Mouse (Mus musculus): ENCODE results near the gene Col2a1.

The Col2a1 gene

DNA sequence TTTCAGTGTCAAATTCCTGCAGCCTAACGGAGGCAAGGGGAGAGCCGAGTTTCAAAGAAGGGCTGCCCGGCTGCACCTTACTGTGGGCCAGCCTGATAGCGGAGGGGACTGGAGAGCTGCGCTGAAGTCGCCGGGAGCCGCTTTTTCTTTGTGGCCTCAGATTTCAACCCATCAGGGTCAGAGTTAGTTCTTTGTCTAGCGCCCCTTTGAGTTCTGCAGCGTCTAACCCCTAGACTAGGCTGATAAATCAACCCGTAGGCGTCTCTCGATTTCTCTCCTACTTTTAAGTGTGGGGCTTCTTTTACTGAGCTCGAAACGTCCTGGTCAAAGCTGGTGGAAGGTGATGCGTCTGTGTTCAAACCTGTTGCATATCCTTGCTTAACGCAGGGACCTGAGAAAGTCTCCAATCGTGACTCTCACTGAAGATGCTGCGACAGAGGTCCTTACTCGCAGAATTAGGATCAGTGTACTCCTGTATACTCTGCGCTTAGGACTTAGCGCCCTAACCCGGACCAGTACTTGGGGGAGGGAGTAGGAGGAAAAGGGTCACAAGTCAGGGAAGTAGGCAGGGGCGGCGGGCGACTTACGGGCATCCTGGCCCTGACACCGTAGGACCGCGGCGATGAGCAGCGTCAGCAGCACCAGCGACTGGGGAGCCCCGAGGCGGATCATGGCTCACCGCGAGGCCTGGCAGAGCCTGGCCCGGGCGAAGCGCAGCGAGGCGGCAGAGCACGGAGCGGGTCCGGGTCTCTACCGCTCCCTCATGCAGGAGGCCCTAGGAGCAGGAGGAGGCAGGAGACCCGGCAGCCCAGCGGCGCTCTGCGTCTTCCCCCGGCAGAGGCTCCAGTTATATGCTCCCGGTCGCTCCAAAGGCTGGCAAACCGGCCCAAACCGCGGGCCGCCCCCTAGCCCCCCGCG, at the start of gene Col2a1:
Col2a1 (minus strand) TSS at position 874 of the 918 bp plus-strand sequence.
- DNase-seq, result no peak

GRCm38 (mm10) chr15:98051685-98052084, 47.2 kb upstream of the Col2a1 start:
- DNase-seq, result no peak

GRCm38 (mm10) chr15:98048918-98049700, 44.6 kb upstream of the Col2a1 start:
- DNase-seq, result no peak

- DNase-seq, result no peak
These were observed 39.9 kb upstream of the Col2a1 start for GRCm38 (mm10) chr15:98044387-98044786.

- no peak for DNase-seq
These were observed 39.5 kb upstream of the Col2a1 start for GRCm38 (mm10) chr15:98043967-98044366.

- no peak for DNase-seq
These were observed 38.0 kb upstream of the Col2a1 start for GRCm38 (mm10) chr15:98042508-98042907.

DNA sequence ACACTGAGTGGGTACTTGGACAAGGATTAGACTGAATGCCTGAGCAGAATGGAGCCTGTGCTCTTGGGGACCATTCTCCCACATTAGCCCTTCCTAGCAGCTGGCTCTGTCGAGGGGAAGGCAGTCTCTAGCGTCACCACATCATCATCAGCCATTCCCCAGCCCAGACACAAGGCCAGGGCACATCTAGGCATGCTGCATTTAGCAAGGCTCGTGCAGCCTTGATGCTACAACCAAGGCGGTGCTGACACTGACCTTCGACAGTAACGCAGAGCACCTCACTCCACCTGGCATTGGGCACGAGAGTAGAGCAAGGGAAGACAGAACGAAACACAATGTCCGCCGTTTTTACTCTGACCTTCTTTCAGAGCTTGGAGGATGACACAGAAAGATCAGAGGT, 35.2 kb upstream of the Col2a1 start:
- DNase-seq, result no peak

DNA sequence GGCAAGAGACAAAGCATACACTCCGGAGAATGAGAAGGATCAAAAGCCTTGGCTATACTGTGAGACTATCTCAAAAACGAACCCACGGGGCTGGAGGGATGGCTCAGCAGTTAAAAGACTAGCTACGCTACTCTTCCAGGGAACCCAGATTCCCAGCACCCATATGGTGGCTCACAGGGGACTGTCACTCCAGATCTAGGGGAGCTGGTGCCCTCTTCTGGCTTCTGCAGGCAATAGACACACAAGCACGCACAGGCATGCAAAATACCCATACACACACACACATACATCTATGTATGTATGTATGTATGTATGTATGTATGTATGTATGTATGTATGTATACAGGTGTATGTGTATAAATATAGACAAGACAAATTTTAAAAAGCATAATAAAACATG, 32.1 kb upstream of the Col2a1 start:
- no peak for DNase-seq

GRCm38 (mm10) chr15:98035076-98035755, 30.7 kb upstream of the Col2a1 start:
- DNase-seq, result no peak

DNA sequence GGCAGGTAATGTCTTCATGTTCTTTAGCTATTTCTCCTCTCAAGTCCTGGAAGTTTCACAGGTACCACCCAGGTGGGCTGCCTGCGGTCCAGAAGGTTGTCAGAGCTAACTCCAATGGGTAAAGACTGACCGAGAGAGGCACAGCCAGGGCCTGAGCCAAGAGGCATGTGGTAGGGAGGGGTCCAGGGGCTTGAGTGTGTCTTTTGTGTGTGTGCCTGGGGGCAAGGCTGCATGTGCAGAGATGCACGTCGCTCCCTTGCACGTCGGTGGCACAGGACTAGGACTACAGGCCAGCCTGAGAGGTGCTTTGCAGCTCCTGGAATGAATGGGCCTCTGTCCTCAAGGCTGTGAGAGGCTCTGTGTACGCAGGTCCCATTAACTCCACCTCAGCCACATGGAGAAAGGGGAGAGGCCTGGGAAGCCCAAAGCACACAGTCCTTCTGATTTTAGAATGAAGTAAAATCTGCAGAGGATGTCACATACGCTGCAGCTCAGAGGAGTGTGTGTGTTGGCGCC, 28.8 kb upstream of the Col2a1 start:
- DNase-seq, result no peak

GRCm38 (mm10) chr15:98029798-98030197, 25.3 kb upstream of the Col2a1 start:
- DNase-seq, result no peak

DNA sequence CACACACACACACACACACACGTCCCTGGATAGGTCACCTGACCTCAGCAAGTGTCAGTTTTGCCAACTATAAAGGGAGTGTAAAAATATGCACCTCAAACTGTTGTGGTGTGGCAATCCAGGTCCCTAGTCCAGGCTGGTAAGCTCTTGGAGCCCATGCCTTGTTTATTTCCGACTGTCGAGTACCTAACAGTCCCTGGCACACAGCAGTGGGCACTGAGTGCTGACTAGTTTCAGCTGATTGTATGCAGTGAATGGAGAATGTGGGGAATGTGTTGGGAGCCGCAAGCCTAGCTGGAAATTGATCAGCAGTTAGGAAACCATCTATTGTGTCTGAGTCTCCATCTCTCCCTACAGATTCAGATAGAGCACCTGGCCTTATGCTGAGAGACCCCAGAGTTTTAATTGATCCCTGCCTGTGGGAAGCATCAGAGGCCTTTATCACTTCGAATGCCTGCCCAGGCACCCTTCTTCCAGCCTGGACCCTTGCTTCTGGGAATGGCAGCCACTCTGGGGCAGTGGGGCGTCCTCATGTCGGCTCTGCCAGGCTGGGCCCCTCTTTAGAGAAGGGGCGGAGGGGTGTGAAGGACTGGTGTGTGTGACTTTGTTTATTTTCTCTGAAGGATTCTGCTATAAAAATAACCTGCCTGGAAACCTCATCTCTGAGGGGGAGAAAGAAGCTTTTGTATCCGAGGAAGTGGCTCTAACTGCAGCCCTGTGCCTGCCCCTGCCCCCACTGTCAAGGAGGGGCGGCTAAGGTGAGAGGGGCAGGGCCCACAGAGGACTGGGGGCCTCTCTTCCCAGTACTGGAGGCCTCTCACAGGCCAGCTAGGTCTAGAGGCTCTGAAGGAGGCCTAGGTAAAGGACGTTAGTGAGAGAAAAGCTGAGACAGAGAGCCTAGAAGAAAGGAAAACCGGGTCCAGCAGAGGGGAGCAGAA, 22.7 kb upstream of the Col2a1 start:
- DNase-seq, result no peak

GRCm38 (mm10) chr15:98025611-98026010, 21.1 kb upstream of the Col2a1 start:
- DNase-seq, result no peak

DNA sequence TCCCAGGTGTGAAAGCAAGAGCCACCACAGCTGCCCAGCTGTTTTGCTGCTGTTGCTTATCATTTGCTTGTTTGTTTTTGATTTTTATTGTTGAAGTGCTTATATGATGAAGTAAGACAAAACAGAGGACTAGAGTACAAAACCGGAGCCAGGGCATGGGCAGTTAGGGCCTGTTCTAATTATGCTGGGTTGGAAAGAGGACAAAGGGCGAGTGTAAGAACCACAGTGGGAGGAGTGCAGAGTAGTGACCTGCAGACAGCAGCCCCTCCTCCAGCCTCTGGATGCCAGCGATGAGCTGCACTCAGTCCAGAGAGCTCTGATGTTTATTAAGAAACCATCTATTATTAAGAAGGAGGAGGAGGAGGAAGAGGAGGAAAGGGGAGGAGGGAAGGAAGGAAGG, 18.6 kb upstream of the Col2a1 start:
- peak; percentile 69 for DNase-seq

DNA sequence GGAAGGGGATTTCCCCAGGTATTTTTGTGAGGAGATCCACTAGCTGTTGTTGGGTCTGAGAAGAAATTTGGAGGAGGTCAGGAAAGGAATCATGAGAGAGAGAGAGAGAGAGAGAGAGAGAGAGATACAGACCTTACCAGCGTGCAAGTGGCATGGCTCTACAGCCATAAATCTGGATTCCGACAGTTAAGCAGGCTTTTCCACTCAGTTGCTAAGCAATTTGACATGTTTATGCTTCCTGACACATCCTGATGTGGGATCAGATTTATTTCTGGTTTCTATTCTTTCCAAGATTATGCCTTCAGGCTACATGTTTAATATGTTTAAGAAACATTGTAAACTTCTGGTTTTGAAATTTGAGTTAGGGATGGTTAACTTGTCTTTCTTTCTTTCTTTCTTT, 17.4 kb upstream of the Col2a1 start:
- DNase-seq, result no peak

DNA sequence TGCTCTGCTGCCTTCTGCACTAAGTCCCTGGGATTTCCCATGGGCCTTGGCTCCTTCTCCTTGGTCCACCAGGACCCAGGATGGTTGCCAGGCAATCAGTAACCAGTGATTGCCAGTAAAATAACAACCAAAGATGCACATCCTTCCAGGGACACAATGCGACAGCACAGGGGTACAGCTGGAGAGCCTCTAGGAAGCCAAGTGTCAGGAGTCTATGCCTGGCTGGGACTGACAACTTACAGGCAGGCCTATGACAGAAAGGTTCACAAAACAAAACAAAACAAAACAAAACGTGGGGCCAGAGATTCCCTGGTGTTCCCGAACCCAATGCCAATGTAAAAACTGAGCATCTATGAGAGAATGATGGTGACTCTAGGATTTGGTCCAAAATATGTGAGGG, 14.6 kb upstream of the Col2a1 start:
- DNase-seq, result no peak

DNA sequence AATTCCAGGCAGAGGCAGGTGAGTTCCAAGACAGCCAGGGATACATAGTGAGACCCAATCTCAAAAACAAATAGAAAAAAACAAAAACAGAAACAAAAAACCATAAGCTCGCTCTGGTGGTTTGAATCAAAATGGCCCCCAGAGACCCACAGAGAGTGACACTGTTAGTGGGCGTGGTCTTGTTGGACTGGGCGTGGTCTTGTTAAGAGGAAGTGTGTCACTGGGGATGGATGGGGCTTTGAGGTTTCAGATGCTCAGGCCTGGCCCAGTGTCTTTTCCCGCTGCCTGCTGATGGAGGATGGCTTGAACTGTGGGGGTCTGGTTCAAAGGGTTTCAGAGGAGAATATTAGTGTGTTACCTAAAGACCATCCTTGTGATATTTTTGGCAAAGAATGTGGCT, 13.4 kb upstream of the Col2a1 start:
- DNase-seq, result no peak

GRCm38 (mm10) chr15:98012810-98013209, 8.3 kb upstream of the Col2a1 start:
- DNase-seq, result no peak

GRCm38 (mm10) chr15:98005181-98005580, 686 bp upstream of the Col2a1 start:
- DNase-seq, result no peak

DNA sequence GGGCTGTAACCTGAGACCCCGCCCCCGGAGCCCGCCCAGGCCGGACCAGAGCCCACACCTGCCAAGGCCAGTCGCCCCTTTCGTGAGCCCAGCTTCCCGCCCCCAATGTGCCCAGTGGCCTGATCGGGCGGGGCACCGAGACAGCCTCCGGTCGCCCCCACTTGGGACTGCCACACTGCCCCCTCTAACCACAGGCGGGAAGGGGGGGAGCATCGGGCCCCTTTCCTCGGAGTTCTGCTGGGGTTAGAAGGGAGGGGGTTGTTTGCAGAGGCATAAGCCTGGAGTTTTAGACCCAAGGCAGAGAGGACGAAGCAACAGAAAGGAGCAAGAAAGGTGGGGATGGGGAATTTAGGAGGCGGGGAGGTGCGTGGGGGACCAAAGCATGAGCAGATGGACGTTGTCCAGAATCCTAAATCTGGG, 255 bp upstream of the Col2a1 start:
- no peak for DNase-seq

GRCm38 (mm10) chr15:98002991-98003821, 1.3 kb downstream of the Col2a1 start:
- no peak for DNase-seq

Data from kidney, adult 9 months (tissue).